Mouse (Mus musculus): ENCODE results near the gene Gm5142. TPM values are rescaled to one million over a fixed set of nuclear protein-coding genes. Genes with fewer than 3 reads are reported as not detected.

The Gm5142 gene
- not detected in 2 replicates for polyA plus RNA-seq (2016; fragmentation: Nextera tagmentation; extraction: Ambion mirVana)

DNA sequence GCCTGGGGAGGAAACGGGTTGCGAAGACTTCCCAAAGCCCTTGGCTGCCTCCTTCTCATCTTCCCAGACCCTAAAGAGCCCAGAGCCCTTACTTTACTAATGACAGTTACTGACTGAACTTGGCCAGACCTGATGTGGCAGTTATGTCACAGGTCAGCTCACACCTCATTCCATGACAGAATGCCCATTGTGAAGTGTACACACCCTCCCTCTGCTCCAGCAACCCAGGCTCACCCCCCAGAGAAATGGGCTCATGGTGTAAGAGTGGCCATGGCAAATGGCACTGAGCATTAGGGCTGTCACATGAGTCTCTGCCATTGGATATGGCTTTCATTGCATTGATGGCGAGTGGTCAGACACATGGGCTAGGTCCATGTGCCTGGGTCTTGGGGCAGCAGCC, at the start of gene Gm5142:
Gm5142 (minus strand) TSS at position 101 of the 400 bp plus-strand sequence.
- H3K4me2 ChIP-seq (replicated peaks) = no peak within 1 kb of the TSS

DNA sequence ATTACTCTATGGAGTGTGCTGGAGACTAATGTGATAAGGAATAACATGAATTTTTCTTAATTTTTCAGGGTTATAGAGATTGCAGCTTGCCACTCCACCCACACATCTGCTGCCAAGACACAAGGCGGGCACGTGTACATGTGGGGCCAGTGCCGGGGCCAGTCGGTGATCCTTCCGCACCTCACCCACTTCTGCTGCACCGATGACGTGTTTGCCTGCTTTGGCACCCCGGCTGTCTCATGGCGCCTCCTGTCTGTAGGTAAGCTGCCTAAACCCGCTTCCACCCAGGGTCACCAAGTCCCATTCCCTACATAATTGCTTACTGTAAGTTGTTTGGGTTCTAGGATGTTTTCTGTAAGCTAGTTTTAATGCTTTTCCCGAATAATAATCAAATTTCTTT, 47.7 kb upstream of the Gm5142 start:
- no peaks in the 10 kb centered on the region for H3K4me1 ChIP-seq
- H3K36me3 ChIP-seq = peaks cover 87% of the 10 kb centered on the region
- ATAC-seq (ENCODE audit: insufficient number of reproducible peaks, insufficient read depth, low FRiP score, low TSS enrichment) = no peak
- no peak overlapping the region for H3K4me2 ChIP-seq (replicated peaks)
- H3K27ac ChIP-seq = no peak overlapping the region
- no peaks in the 10 kb centered on the region for H3K9me3 ChIP-seq
- H3K27me3 ChIP-seq = no peaks in the 10 kb centered on the region
- no peak overlapping the region for H3K9ac ChIP-seq
- H3K4me3 ChIP-seq = no peak overlapping the region
- 95% methylated on average over 11 of the region's 11 CpGs for WGBS

More for the DNA sequence above, at the start of gene Gm5142:
- no peak for ATAC-seq (ENCODE audit: insufficient number of reproducible peaks, insufficient read depth, low FRiP score, low TSS enrichment)
- H3K27ac ChIP-seq = no peak within 1 kb of the TSS
- H3K9ac ChIP-seq = no peak within 1 kb of the TSS
- WGBS = 85% methylated on average over 3 of the region's 3 CpGs
- no peaks in the 10 kb centered on the region for H3K36me3 ChIP-seq
- no peaks in the 10 kb centered on the region for H3K4me1 ChIP-seq
- no peaks in the 10 kb centered on the region for H3K9me3 ChIP-seq
- H3K27me3 ChIP-seq = no peaks in the 10 kb centered on the region
- no peak within 1 kb of the TSS for H3K4me3 ChIP-seq

DNA sequence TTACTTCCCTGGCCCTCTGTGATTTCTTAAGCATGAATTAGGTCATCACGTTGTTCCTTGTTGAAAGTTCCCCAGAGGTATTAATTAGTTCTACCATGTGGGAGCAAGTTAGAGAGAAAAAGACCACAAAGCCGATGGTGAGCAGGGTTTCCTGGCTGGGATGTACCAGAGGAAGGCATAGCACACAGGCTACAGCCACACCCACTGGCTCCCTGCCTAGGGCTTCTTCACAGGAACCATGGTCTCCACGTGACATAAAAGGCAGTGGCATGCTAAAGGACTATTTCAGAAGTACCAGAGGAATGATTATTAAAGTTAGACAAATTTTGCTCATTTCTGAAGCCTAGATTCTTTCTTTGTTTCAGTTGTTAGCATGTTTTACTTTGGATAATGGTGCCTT, 40.7 kb upstream of the Gm5142 start:
- no peak overlapping the region for H3K27ac ChIP-seq
- WGBS = 88% methylated on average over 3 of the region's 3 CpGs
- no peaks in the 10 kb centered on the region for H3K9me3 ChIP-seq
- H3K4me3 ChIP-seq = no peak overlapping the region
- H3K9ac ChIP-seq = no peak overlapping the region
- no peaks in the 10 kb centered on the region for H3K4me1 ChIP-seq
- no peak overlapping the region for H3K4me2 ChIP-seq (replicated peaks)
- H3K36me3 ChIP-seq = peaks cover 75% of the 10 kb centered on the region
- H3K27me3 ChIP-seq = no peaks in the 10 kb centered on the region
- no peak for ATAC-seq (ENCODE audit: insufficient number of reproducible peaks, insufficient read depth, low FRiP score, low TSS enrichment)

DNA sequence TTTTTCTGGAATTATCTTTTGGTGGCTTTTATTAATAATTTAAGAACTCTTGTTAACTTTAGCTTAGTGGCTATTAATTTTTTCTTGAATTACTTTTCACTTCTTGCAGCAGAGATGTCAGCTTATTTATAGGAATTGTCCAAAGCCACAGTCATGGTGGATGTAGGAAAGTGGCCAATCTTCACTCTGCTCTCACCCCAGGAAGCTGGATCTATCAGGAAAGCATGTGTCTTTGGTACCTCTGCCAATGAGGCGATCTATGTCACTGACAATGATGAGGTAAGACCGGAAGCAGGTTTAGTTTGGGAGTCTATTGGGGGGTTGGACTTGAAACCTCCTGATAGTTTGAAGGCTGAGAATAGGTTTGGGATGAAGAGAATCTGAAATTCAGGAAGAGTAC, 31.3 kb upstream of the Gm5142 start:
- Histone ChIP-seq H3K36me3 (peaks cover 31% of the 10 kb centered on the region), H3K9me3 (no peaks in the 10 kb centered on the region), H3K27ac (no peak overlapping the region), H3K4me3 (no peak overlapping the region), H3K4me1 (peaks cover 31% of the 10 kb centered on the region), H3K4me2 (replicated peaks) (no peak overlapping the region), H3K27me3 (no peaks in the 10 kb centered on the region), H3K9ac (no peak overlapping the region)
- 94% methylated on average over 2 of the region's 2 CpGs for WGBS
- no peak for ATAC-seq (ENCODE audit: insufficient number of reproducible peaks, insufficient read depth, low FRiP score, low TSS enrichment)

DNA sequence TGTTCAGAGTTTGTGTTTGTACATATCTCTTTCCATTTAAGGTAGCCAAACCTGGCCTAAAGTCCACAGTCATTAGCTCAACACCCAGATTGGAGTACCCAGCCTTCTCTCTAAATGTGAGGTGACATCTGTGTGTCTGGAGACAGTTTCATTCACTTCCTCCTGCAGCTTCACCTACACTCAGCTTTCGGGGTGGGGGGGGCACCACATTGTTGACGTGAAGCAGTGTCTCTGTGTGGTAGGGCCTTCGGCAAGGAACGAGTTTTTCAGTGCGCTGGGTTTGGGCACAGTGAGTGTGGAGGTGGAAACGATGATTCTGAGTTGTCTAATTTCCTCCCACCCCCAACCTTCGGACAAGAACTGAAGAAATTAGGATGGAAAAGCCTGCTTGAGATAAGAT, 30.5 kb upstream of the Gm5142 start:
- no peak for ATAC-seq (ENCODE audit: insufficient number of reproducible peaks, insufficient read depth, low FRiP score, low TSS enrichment)
- H3K9me3 ChIP-seq = no peaks in the 10 kb centered on the region
- no peak overlapping the region for H3K9ac ChIP-seq
- H3K4me1 ChIP-seq = peaks cover 39% of the 10 kb centered on the region
- no peak overlapping the region for H3K4me3 ChIP-seq
- H3K36me3 ChIP-seq = peaks cover 23% of the 10 kb centered on the region
- WGBS = 88% methylated on average over 7 of the region's 7 CpGs
- no peak overlapping the region for H3K4me2 ChIP-seq (replicated peaks)
- no peaks in the 10 kb centered on the region for H3K27me3 ChIP-seq
- no peak overlapping the region for H3K27ac ChIP-seq

DNA sequence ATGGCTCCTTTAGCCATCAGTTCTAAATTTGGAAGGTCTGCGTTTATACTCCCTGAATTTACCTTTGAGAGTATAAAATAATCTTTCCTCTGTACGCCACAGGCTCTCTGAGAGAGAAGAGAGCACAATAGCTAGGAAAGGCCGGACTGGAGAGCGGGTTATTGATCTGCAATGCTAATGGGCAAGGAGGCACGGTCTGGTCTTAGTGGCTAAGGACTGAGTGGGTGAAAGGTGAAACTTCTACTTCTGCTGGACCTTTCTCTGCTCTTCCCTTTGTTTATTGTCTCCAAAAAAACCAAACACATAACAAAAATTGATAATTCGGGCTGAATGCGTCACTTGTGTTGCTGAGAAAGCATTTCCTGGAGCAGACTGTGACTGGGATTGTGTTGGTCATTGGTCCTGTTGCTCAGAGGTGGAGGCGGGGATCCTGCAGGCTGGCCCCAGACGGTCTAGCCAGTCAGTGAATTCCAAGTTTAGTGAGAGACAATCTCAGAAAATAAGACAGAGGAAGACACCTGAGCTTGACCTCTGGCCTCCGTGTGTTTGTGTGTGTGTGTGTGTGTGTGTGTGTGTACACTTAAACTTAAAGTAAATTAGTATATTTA, 27.5 kb upstream of the Gm5142 start:
- H3K4me1 ChIP-seq = peaks cover 53% of the 10 kb centered on the region
- H3K36me3 ChIP-seq = peaks cover 5% of the 10 kb centered on the region; the same call in 1 of the 2 replicates
- H3K4me3 ChIP-seq = no peak overlapping the region
- H3K4me2 ChIP-seq (replicated peaks) = no peak overlapping the region
- WGBS = 50% methylated on average over 10 of the region's 10 CpGs
- no peak overlapping the region for H3K27ac ChIP-seq
- ATAC-seq (ENCODE audit: insufficient number of reproducible peaks, insufficient read depth, low FRiP score, low TSS enrichment) = no peak
- H3K9ac ChIP-seq = no peak overlapping the region
- no peaks in the 10 kb centered on the region for H3K9me3 ChIP-seq
- no peaks in the 10 kb centered on the region for H3K27me3 ChIP-seq

DNA sequence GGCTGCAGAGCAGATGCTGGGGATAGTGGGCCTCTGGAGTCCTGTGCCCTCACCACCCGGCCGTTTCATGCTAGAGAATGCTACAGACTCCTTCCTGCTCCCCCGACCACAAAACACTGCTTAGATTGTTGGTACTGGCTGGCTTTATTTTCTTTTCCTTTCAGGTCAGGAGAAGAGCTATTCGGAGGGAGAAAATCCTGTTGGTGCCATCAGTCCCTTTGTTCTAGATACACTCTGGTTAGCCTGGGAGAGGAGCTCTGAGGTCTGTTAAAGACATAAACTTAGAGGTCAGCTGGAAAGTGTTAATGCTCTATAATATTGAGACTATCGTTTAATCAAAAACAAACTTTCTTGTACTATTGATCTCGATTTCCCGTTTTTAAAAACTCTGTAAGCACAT, 26.9 kb upstream of the Gm5142 start:
- Histone ChIP-seq H3K27me3 (no peaks in the 10 kb centered on the region), H3K4me2 (replicated peaks) (peak overlapping the region; percentile 25), H3K27ac (no peak overlapping the region), H3K9me3 (no peaks in the 10 kb centered on the region), H3K9ac (0 out of 2 replicates have a peak overlapping the region, but pooled peaks have one; percentile 20), H3K36me3 (no peaks in the 10 kb centered on the region), H3K4me1 (peaks cover 55% of the 10 kb centered on the region), H3K4me3 (no peak overlapping the region)
- ATAC-seq (ENCODE audit: insufficient number of reproducible peaks, insufficient read depth, low FRiP score, low TSS enrichment) = no peak
- WGBS = 22% methylated on average over 7 of the region's 7 CpGs

DNA sequence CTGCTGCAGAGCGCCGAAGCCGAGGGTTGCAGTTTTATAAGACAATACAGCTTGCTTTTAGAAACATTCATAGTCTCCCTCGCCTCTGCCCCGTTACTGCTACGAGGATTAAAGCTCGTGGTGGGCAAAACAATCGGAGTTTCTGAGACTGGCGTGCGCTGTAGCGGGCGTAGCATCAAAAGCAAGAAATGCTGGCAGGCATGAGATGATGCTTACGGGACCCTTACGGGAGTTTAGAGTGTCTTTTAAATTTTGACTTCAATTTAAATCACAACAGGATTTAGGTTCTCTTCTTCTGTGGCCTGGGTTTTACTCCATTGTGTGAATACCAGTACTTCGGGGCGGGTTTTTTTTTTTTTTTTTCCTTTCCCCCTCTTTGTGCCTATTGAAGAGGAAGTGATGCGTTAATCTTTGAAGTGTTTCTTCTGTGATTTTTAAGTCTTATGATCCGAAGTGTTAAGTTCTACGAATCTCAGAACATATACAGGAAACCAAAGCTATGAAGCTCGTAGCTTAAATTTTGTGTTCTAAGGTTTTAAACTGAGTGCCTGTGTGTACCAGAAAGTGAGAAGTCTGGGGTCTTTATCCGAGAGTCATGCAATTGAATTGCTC, 23.2 kb upstream of the Gm5142 start:
- Histone ChIP-seq H3K9ac (peak overlapping the region; percentile 85), H3K4me2 (replicated peaks) (peak overlapping the region; percentile 66), H3K4me3 (peak overlapping the region; percentile 70), H3K4me1 (peaks cover 45% of the 10 kb centered on the region), H3K27me3 (no peaks in the 10 kb centered on the region), H3K36me3 (no peaks in the 10 kb centered on the region), H3K9me3 (no peaks in the 10 kb centered on the region), H3K27ac (peak overlapping the region; percentile 96)
- no peak for ATAC-seq (ENCODE audit: insufficient number of reproducible peaks, insufficient read depth, low FRiP score, low TSS enrichment)
- 1% methylated on average over 21 of the region's 21 CpGs for WGBS

DNA sequence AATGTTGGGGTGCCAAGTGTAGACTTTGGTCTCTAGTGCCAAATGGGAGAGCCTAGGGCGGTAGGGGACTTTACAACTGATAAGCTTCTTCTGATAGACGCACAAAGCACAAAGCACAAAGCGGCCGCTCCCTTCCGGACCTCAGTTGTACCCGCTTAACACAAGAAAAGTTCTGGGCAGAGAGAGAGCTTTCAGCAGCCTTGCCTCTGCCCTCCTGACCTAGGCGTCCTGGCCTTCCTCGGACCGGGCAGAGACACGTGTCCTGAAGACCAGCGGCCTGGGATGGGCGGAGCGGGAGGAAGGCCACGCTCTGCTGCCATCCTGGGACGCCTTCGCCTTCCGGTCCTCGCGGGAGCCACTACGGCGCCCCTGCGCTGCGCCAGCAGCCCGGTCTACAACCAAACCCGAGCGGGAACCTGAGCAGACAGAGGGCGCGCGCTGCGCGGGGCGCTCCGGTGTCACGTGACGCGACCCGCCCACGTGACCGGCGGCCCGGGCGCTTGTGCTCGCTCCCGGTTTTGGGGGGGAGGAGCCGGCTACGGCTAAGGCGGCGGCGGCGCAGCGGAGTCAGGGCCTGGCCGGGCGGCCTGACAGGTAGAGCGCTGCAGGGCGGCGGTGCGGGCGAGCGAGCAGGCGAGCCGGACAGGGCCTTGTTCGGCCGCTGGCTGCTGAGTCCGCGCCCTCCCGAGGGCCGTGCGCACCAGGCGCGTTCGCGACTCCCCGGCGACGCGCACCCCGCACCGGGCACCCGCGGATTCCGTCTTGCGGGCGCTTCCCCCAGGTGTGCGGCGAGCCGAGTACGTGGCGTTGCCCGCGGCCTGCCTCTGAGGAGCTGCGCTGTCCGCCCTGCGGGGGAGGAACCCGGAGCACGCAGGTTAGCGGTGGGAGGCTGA, 22.4 kb upstream of the Gm5142 start, which contains the start of gene Rcbtb1:
Rcbtb1 (plus strand) TSS at position 499 of the 893 bp plus-strand sequence.
- peak within 1 kb of the TSS; percentile 70 for H3K4me3 ChIP-seq
- H3K9me3 ChIP-seq = no peaks in the 10 kb centered on the region
- H3K27ac ChIP-seq = peak within 1 kb of the TSS; percentile 96
- peak; percentile 98 for ATAC-seq (ENCODE audit: insufficient number of reproducible peaks, insufficient read depth, low FRiP score, low TSS enrichment)
- no peaks in the 10 kb centered on the region for H3K36me3 ChIP-seq
- under 1% methylated on average over 96 of the region's 96 CpGs for WGBS
- peak within 1 kb of the TSS; percentile 85 for H3K9ac ChIP-seq
- H3K4me2 ChIP-seq (replicated peaks) = peak within 1 kb of the TSS; percentile 66
- peaks cover 37% of the 10 kb centered on the region for H3K4me1 ChIP-seq
- H3K27me3 ChIP-seq = no peaks in the 10 kb centered on the region

DNA sequence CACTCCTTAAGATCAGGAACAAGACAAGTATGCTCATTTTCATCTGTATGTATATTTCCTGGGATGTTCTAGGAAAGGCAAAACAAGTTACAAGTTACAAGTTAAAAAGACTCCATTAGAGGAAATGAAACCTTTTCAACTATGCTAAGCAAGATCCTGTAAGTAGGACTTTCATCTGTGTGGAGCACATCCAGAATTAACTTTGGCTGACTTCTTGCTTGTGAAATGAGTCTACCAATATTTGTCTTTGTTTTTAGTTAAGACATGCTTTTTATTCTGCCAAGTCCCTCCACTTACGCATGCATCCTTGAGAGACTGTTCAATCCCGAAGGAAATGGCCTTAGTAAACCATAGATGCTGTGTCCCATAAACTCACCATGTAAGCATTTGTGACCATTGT, 7.6 kb upstream of the Gm5142 start:
- Histone ChIP-seq H3K9me3 (no peaks in the 10 kb centered on the region), H3K27ac (no peak overlapping the region), H3K4me2 (replicated peaks) (no peak overlapping the region), H3K9ac (no peak overlapping the region), H3K27me3 (no peaks in the 10 kb centered on the region), H3K4me3 (no peak overlapping the region), H3K4me1 (no peaks in the 10 kb centered on the region), H3K36me3 (no peaks in the 10 kb centered on the region)
- ATAC-seq (ENCODE audit: insufficient number of reproducible peaks, insufficient read depth, low FRiP score, low TSS enrichment) = no peak
- WGBS = 91% methylated on average over 2 of the region's 2 CpGs

DNA sequence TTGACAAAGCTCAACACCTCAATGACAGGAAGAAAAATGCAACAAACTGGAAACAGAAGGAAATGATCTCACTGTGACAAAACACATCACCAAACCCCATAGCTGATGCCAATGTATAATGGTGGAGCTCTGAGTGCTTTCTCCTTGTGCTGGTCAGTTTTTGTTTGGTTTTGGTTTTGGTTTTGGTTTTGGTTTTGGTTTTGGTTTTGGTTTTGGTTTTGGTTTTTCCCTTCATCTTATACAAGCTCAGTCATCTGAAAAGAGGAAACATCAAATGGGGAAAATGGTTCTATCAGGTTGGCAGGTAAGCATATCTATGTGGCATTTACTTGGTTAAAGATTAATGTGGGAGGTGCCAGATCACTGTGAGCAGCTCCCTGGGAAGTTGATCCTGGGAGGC, 7.0 kb upstream of the Gm5142 start:
- Histone ChIP-seq H3K4me1 (no peaks in the 10 kb centered on the region), H3K27me3 (no peaks in the 10 kb centered on the region), H3K9me3 (no peaks in the 10 kb centered on the region), H3K4me3 (no peak overlapping the region), H3K4me2 (replicated peaks) (no peak overlapping the region), H3K9ac (no peak overlapping the region), H3K36me3 (no peaks in the 10 kb centered on the region), H3K27ac (no peak overlapping the region)
- no peak for ATAC-seq (ENCODE audit: insufficient number of reproducible peaks, insufficient read depth, low FRiP score, low TSS enrichment)

DNA sequence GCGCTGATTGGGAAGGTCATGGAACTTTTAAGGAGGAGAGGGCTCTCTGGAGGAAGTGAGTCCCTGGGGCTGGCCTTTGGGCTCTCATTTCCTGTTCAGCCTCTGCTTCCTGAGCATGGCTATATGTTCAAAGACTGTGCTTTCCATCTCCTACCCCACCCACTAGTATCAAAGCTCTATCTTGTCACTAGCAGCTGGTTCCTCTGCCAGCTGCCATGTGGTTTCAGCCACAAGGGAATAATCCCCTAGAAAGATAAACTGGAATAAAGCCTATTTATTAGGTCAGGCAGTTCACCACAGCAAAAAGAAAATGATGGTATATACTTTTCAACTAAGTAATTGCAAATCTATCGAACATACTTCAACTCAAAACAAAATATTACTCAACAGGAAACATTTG, 4.2 kb upstream of the Gm5142 start:
- no peaks in the 10 kb centered on the region for H3K36me3 ChIP-seq
- no peak overlapping the region for H3K4me2 ChIP-seq (replicated peaks)
- H3K4me3 ChIP-seq = no peak overlapping the region
- no peak overlapping the region for H3K27ac ChIP-seq
- H3K9ac ChIP-seq = no peak overlapping the region
- H3K4me1 ChIP-seq = no peaks in the 10 kb centered on the region
- H3K9me3 ChIP-seq = no peaks in the 10 kb centered on the region
- ATAC-seq (ENCODE audit: insufficient number of reproducible peaks, insufficient read depth, low FRiP score, low TSS enrichment) = no peak
- no peaks in the 10 kb centered on the region for H3K27me3 ChIP-seq
- 68% methylated on average over 2 of the region's 2 CpGs for WGBS
